Mouse (Mus musculus): ENCODE measurements at regions not wholly inside any gene's neighbourhood (a gene's known extent, or its start where the extent isn't known, plus 50 kb on each side); places are given as distances from the start of the nearest gene placed in this dataset.

DNA sequence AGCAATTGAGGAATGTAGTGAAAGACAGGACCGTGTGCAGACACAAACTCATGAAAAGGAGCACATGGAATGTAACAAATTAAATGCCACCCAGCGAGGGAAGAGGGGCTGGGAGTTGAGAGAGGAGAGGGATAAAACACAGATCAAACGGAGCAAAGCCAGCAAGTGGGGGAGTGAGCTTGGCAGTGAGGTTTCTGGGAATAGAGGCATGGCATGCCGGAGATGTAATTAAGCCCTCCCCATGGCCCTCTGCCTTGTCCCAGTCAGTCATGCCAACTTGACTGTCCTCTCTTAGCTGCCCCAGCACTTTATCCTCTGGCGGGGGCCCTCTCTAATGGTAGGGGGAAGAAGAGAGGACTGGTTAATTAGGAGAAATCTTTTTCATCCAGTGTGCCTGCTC is 141.9 kb downstream of the Spata19 start:
- TF ChIP-seq CTCF (IDR thresholded peaks at IDR 0.05; ENCODE audit: borderline replicate concordance, insufficient read depth, low read length) (no peak), POLR2A (IDR thresholded peaks at IDR 0.05; ENCODE audit: low read depth, low read length) (no peak)

Measured in embryonic fibroblast, embryonic 13.5 days (primary cell).